Mouse (Mus musculus) c-Kit-negative CD71-positive TER-119-positive erythroid progenitor cells, embryonic 14.5 days (primary cell): ENCODE measurements around the gene Msmp.
"Not testable (repeated sequence)": the region's sequence is repeated elsewhere in the genome, so short reads cannot be mapped to it uniquely, and the experiment has no call there.

Source experiments
- DNase-seq: peaks from one replicate; pipeline ENCODE4 v3.0.0-alpha.2; 2013; ENCODE audit warnings: low read depth, low spot score

Gene Msmp

GRCm38 (mm10) chr4:43561997-43562768 lies 22.1 kb downstream of the Msmp start, which contains the start of the genes Creb3 and Tln1:
Creb3 (plus strand) TSS chr4:43562332.
Tln1 (minus strand) TSS chr4:43562691.
- peak; percentile 90 for DNase-seq

- no peak for DNase-seq
These were observed 22.8 kb downstream of the Msmp start for GRCm38 (mm10) chr4:43561436-43561996.

GRCm38 (mm10) chr4:43560976-43561375 lies 23.3 kb downstream of the Msmp start:
- no peak for DNase-seq

- no peak for DNase-seq
These were observed 24.1 kb downstream of the Msmp start for GRCm38 (mm10) chr4:43560243-43560611.

GRCm38 (mm10) chr4:43559519-43560242 lies 24.6 kb downstream of the Msmp start:
- DNase-seq: no peak

GRCm38 (mm10) chr4:43558631-43559356 lies 25.5 kb downstream of the Msmp start:
- no peak for DNase-seq

GRCm38 (mm10) chr4:43558028-43558630 lies 26.2 kb downstream of the Msmp start:
- no peak for DNase-seq

GRCm38 (mm10) chr4:43555926-43556325 lies 28.4 kb downstream of the Msmp start:
- DNase-seq: no peak

GRCm38 (mm10) chr4:43553891-43554290 lies 30.4 kb downstream of the Msmp start:
- no peak for DNase-seq

- no peak for DNase-seq
These were observed 31.9 kb downstream of the Msmp start for GRCm38 (mm10) chr4:43552437-43552836.

GRCm38 (mm10) chr4:43551854-43552253 lies 32.4 kb downstream of the Msmp start:
- not testable (repeated sequence) for DNase-seq

GRCm38 (mm10) chr4:43549055-43549454 lies 35.2 kb downstream of the Msmp start:
- no peak for DNase-seq

GRCm38 (mm10) chr4:43547160-43547559 lies 37.1 kb downstream of the Msmp start:
- no peak for DNase-seq

- DNase-seq: no peak
These were observed 37.8 kb downstream of the Msmp start for GRCm38 (mm10) chr4:43546375-43547047.

- DNase-seq: no peak
These were observed 42.2 kb downstream of the Msmp start for GRCm38 (mm10) chr4:43542044-43542443.

GRCm38 (mm10) chr4:43536031-43536430 lies 48.3 kb downstream of the Msmp start:
- DNase-seq: no peak

GRCm38 (mm10) chr4:43535628-43536027 lies 48.7 kb downstream of the Msmp start:
- no peak for DNase-seq

- no peak for DNase-seq
These were observed 51.0 kb downstream of the Msmp start for GRCm38 (mm10) chr4:43533270-43533669.
